Mouse (Mus musculus) retina, adult 2 months (tissue): ENCODE data around the gene Chrnb1.

Source experiments
- DNase-seq: peaks from one replicate; pipeline ENCODE4 v3.0.0-alpha.2; 2012; ENCODE audit warnings: low read depth, low spot score

Chrnb1 gene

DNA sequence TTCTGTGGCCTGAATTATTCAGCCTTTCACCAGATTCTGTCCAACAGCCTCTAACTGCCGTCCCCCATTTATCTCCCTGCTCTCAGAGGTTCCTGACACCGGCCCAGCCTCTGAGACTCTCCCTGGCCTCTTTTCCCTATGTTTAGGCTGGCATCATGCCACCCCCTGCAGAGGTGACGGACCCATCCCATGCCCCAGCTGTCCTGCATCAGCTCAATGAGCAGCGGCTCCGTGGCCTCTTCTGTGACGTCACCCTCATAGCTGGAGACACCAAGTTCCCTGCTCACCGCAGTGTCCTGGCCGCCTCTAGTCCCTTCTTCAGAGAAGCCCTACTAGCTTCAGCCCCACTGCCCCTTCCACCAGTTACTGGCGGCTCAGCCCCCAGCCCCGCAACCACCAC is 20.0 kb downstream of the Chrnb1 start:
- DNase-seq = no peak

GRCm38 (mm10) chr11:69774961-69775360 is 20.8 kb downstream of the Chrnb1 start:
- DNase-seq = peak; percentile 61

DNA sequence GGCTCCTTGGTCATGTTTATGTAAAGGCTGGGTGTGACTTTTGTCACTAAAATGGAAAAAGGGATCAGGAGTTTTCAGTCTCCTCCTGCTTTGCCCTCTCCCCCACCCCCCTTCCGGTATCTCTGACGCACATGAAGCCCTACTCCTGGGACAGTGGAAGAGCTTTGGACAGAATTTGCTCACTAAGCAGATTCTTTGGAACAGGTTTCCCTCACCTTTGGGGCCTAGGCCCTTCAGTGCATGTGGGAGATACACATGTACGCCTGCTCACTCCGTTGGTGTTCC is 28.2 kb downstream of the Chrnb1 start:
- DNase-seq = no peak

DNA sequence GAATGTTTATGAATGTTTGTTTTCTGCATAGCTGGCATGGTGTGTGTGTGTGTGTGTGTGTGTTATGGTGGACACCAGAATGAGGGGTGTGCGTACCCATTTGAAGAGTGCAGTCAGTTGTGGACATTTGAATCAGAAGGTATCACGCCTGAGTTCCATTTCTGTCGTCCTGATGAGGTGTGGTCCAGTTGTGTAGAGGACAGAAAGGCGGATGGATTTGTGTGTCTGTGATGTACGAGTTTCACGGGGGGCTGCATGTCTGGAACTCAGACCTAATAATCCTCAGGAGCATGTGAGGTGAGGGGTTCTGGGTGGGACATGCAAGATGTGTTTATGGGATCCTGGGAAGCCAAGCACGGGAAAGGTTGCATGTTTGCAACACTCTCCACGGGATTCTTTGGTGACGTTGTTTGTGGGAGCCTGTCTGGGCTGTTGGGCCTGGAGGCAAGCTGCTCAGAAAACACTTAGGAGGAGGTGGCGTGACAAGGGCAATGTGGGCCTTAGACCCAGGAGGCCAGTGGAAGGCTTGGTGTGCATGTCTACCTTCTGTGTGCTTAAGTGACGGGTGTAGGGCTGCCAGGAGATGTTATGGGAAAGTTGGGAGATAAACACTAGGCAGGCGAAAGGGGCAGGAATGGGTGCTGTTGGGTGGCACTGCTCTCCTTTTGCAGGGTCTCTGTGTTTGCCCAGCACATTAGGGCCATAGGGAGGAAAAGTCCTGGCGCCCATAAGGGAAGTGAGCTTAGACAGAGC is 28.7 kb downstream of the Chrnb1 start:
- no peak for DNase-seq

DNA sequence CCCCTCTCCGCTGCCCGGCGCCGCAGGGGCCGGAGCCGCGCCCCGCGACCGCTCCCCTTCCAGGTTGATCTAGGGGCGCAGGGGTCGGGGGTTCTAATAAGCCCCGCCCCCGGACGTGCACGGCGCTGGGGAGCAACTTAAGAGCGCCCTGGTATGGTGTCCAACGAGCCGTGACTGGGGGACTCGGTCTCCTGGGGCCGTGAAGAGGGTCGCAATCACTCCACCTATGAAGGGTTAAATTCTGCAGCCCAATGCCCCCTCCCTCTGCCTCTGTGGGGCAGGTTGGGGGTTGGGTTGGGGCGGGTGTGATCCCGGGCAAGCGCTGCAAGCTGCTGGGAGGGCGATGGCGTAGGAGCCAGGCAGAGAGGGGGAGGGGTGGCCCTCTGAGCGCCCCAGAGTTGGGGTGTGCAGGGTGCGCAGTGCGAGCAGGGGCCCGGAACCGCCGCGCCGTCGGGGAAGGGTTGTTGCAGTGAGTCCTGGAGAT is 29.6 kb downstream of the Chrnb1 start:
- DNase-seq = no peak

DNA sequence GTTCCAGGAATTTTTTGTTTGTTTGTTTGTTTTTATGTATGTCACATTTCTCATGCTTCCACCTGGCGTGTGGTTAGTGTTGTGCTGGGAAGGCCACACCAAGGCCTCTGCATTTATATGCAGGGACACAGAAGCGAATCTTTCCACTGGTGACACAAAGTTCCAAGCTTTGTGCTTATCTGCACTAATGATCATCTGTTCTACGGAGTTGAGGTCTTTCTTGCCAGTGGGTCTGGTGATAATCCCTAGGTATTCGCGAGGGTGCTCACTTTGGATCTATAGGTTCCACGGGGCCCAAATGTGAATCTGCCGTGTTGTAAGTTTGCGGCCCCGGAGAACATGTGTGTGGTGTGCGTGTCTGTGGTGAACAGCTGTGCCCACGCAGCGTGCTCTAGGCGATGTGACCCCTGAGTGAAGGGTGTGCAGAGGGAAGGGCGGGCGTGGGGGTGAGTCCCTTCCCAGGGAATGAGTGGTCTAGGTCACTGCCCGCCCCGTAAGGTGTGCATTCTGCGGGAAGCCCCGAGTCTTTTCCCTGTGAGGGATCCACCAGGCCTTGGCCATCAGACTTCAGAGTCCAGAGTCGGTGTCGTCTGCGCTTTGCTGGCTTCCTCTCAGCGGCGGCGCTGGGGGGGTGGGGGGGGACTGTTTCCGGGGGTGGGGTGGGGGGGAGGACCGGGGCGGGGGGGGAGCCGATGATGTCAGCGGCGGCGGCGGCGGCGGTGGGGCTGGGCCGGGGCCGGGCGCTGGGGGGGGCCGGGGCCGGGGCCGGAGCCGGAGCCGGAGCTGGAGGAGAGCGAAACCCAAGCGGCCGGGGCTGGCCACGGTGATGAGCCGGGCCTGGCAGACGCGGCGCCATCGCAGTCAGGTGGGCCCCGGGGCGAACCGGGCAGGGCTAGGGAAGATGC is 30.3 kb downstream of the Chrnb1 start, which contains the start of gene Zbtb4:
TSS of gene Zbtb4 (plus strand) at position 692 of the 905 bp plus-strand sequence.
- DNase-seq = no peak

DNA sequence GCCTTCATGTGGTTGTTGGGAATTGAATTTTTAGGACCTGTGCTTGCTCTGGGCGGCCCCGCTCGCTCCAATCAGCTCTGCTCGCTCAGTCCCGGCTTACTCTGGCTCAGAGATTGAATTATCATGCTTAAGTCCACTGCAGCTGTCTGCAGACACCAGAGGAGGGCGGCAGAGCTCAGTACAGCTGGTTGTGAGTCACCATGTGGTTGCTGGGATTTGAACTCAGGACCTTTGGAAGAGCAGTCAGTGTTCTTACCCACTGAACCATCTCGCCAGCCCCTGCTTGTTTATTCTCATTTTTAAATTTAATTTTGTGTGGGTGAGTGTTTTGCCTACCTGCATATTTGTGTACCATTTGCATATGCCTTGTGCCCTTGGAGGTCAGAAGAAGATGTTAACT is 32.2 kb downstream of the Chrnb1 start:
- no peak for DNase-seq

DNA sequence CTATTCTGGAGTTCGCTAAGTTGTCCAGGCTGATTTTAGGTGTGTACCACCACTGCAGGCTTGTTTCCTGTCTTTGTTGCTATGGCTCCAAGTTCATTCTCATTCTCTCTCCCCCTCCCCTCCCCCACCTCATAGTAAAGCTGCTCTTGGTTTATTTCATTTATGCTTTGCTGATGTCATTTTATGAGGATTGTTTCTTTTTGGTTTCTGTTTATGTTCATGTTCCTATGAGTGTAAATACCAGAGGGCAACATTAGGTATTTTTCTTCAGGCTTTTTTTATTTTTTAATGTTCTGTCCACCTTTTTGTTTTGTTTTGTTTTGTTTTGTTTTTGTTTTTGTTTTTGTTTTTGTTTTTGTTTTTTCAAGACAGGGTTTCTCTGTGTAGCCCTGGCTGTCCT is 33.9 kb downstream of the Chrnb1 start, which contains the start of gene Slc35g3:
TSS of gene Slc35g3 (minus strand) at position 101 of the 400 bp plus-strand sequence.
- no peak for DNase-seq

GRCm38 (mm10) chr11:69760901-69761200 is 34.9 kb downstream of the Chrnb1 start:
- no peak for DNase-seq

- no peak for DNase-seq
Measured at GRCm38 (mm10) chr11:69760160-69760900, 35.4 kb downstream of the Chrnb1 start.

- DNase-seq = no peak
Measured at GRCm38 (mm10) chr11:69758971-69759721, 36.6 kb downstream of the Chrnb1 start.

DNA sequence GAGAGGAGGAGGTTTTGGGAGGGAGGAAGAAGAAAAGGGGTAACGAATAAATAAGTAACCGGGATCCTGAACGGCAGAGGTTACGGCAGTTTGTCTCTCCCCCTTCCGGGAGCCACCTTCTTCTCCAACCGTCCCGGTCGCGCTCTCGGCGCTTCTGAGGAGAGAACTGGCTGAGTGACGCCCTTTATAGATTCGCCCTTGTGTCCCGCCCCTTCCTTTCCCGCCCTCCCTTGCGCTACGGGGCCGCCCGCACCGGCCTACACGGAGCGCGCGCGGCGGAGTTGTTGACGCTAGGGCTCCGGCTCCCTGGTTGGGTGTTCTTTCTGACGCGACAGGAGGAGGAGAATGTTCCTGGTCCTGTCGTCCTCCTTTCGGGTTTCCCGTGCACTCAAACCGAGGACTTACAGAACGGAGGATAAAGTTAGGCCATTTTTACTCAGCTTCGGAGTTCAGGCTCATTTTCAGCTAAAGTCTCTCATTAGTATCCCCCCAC is 37.2 kb downstream of the Chrnb1 start, which contains the start of gene Polr2a:
TSS of gene Polr2a (minus strand) at position 160 of the 493 bp plus-strand sequence.
- DNase-seq = peak; percentile 97

DNA sequence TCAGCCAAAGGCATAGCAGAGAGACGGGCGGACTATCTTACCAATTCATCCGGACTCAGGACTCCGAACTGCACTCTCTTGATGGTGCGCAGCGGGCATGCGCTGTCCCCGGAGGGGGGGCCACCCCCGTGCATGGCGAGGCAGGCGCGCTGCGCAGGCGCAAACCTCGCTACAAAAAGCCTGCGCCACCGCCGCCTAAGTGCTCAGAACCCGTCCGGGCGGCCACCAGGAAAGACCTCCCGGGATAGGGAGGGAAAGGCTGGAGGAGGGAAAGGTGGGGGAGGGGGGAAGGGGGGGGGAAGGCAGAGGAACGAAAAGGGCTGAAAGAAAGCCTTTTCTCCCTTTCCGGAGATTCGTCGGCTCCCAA is 37.7 kb downstream of the Chrnb1 start:
- DNase-seq = peak; percentile 92

DNA sequence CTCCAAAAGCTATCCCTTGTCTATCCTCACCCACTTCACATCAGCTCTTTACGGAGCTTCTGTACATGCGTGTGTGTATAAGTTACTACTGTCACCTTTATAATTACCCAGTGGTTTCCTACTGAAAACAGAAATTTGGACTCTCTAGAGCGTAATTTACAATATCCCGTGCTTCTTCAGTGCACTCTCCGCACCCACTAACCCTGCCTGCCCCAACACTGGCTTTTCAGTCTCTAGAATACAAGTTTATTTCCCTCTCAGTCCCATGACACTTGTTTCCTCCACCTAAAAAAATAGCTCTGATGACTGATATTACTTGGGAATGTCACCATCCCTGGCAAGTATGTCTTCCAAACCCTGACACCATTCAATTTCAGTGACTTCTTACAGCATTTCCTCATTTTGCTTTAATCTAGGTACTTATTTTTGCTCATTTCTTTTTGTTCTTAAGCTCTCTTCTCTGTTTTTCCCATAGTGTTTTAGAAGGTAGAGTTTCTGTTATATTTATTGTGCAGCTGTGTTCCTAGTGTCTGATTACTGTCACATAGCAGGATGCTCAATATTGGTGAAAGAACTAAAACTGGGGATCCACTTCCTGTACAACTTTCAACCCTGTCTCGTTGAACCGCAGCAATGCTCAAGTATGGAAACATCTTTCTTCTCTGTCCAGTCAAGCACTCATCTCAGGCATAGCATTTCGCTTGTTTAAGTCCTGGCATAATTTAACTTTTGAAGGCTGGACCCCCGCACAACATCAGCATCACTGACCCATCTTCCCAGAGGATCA is 38.2 kb downstream of the Chrnb1 start:
- no peak for DNase-seq

- DNase-seq = no peak
Measured at GRCm38 (mm10) chr11:69754701-69755100, 41.0 kb downstream of the Chrnb1 start.

- no peak for DNase-seq
Measured at GRCm38 (mm10) chr11:69754233-69754632, 41.5 kb downstream of the Chrnb1 start.

DNA sequence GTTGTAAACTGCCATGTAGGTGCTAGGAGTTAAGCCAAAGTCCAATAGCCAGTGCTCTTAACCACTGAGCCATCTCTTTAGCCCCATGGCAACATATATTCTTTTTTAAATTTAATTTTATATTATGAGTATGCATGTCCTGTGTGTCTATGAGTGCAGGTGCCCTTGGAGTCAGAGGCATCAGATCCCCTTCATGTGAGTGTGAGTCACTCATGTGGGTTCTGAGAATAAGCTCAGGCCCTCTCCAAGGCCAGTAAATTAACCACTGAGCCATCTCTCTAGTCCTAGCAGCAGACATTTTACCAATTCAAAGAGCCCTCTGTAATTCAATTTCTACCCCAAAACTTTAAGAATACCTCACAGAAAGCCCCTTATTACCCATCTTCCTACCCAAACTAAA is 43.1 kb downstream of the Chrnb1 start:
- DNase-seq = no peak

DNA sequence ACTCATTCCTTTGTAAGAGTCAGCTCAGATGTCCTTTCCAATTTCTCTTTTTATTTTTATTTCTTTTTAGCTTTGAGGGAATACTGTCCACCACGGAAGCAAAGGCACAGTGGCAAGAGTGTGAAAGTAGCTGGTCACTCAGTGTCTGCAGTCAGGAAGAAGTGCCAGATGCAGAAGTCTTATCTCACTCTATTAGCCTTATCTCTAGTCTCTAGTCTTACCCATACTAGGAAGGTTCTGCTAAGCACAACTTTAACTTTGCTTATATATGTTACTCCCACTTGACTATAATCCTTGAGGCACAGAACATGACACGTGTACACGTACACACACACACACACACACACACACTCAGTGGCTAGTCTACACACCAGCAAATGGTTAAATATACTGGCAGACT is 44.1 kb downstream of the Chrnb1 start:
- DNase-seq = no peak
